Mouse (Mus musculus): ENCODE data around the gene Psat1.
A peak's percentile ranks its signal among the peaks of the same experiment; 100 is the strongest.

The Psat1 gene

DNA sequence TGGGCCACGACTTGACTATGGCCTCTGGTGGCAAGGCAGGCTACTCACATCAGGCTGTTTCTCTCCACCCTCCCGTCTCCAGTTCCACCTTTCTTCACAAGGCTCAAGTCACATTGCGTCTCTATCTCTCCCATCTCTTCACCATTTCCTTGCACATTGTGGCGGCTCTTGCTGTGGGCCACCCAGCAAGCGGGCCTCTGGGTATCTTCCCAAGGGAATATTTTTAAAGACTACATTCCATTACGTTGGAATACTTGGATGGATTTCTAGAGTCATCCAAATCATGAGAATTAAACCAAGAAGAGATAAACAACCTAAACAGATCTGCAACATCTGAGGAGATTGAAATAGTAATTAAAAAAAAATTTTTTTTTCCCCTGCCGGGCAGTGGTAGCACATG, at the start of gene Psat1:
TSS of gene Psat1 (minus strand) at position 101 of the 400 bp plus-strand sequence.
- DNase-seq, result no peak

DNA sequence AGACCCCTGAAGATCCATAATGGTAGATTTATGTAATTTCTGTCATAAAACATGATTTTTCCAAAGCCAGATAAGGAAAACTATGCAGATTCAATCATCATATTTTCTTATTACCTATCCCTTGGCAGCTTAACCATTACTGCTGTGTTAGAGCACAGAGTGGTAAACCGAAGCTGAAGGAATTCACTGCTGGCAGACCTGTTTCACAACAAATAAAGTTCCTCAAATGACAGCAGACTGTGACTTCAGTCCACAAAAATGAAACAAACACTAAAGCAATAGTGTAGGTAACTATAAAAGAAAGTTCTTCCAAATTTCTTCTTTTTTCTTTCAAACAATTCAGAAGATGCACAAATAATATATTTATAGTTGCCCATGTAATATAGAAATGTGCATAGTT, 43.0 kb upstream of the Psat1 start:
- DNase-seq, result no peak

- DNase-seq, result no peak
These were observed 38.1 kb upstream of the Psat1 start for GRCm38 (mm10) chr19:15985172-15985713.

DNA sequence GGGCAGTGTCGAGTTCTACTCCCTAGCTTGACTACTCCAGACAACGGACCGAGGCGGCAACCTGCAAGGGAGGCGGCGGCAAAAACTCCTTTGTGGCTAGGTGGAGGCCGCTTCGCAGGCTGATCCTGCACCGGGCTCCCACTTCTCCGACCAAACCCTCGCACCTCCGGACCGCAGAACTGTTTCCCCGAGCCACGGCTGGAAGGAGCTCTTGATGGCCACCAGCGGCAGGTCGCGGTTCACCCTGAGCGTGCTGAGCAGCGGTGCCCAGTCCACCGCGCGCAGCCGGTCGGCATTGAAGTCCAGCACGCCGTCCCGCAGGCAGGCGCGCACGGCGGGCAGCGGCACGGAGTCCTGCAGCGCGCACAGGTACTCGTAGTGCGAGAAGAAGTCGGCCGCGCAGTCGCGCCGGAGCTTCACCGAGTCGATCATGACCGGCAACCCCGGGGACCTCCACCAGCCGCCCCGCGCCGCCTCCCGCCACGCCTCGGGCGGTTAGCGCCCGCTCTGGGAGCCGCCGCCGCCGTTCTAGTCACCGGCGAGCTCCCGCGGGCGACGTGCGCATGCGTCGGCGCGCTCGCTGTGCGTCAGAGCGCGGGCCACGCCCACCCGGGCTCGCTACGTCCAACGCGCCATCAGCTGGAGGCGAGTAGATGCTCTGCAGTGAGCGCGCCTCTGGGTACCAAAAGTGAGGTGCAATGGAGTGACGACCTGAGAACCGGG, 37.5 kb upstream of the Psat1 start, which contains the start of gene Cep78:
TSS of gene Cep78 (minus strand) at position 541 of the 723 bp plus-strand sequence.
- DNase-seq, result peak; percentile 93

- no peak for DNase-seq
These were observed 36.7 kb upstream of the Psat1 start for GRCm38 (mm10) chr19:15983739-15984344.

- peak; percentile 32 for DNase-seq
These were observed 36.0 kb upstream of the Psat1 start for GRCm38 (mm10) chr19:15982926-15983738.

DNA sequence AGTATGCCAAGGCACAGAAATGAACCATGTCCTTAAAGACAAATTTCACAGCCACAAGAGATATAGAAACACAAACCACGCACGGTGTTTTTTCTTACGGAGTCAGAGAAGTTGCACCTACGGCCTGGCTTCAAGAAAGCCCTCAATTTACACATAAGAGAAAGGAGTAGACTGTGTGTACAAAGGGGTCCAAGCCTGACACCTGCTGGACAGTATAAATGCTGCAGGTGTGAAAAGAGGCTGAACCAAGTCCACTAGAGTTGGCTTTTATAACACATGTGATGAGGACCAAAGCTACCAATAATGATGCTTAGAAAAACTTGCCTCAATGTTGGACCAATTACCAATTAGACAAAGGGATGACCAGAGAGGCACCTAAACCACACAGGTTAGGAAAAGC, 34.7 kb upstream of the Psat1 start:
- DNase-seq, result peak; percentile 49

- no peak for DNase-seq
These were observed 26.2 kb upstream of the Psat1 start for GRCm38 (mm10) chr19:15973365-15973764.

- DNase-seq, result no peak
These were observed 17.9 kb upstream of the Psat1 start for GRCm38 (mm10) chr19:15965082-15965481.

GRCm38 (mm10) chr19:15964533-15964932, 17.4 kb upstream of the Psat1 start:
- no peak for DNase-seq

- no peak for DNase-seq
These were observed 16.0 kb upstream of the Psat1 start for GRCm38 (mm10) chr19:15963011-15963695.

- no peak for DNase-seq
These were observed 15.2 kb upstream of the Psat1 start for GRCm38 (mm10) chr19:15962313-15962712.

GRCm38 (mm10) chr19:15950225-15950624, 3.1 kb upstream of the Psat1 start:
- no peak for DNase-seq

- no peak for DNase-seq
These were observed 1.7 kb upstream of the Psat1 start for GRCm38 (mm10) chr19:15948867-15949266.

DNA sequence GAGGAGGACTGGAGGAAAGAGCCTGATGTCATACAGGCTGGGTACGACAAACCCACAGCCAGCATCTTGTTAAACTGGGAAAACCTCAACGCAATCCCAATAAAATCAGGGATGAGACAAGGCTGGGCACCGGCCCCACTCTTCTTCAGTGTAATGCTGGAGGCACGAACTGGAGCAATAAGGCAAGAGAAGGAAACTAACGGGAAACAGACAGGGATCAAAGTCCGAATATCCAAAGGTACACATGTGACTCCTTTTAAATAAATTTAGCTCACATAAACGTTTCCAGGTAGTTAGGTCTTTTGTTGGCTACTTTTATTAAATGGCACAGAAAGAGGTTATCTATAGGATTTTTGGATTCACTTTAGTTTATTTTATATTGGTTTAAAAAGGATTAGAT, 1.3 kb upstream of the Psat1 start:
- no peak for DNase-seq

DNA sequence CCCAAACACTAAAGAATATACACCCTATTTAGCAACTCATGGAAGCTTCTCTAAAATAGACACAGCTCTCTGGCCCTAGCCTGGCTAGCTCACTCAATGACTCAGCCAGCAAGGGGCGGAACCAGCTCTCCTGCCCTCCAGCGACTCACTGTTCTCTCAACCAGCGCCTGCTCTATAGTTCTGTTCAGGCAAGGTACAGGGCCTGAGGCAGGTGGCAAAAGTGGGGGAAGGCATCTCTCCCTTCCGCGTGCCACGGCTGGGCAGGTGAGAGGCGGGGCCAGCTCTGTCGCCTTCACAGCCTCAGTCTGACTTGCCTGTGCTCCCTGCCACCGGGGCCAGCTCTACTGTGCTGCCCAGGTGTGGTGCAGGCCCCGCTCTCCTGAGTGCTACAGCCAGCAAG, 474 bp downstream of the Psat1 start:
- no peak for DNase-seq

DNA sequence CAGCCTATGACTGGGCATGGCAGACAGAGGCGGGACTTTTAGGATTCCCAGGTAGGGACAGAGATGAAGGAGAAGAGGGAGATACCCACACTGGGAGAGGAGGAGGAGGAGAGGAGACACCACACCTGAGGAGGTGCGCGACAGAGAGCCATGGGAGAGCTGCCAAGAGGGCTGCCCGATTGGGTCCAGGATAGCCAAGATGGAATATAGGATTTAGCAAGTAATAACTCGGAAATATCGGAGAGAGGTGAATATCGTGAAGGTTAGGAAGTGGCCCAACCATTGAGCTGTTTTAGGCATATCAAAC, 4.1 kb downstream of the Psat1 start:
- no peak for DNase-seq

DNA sequence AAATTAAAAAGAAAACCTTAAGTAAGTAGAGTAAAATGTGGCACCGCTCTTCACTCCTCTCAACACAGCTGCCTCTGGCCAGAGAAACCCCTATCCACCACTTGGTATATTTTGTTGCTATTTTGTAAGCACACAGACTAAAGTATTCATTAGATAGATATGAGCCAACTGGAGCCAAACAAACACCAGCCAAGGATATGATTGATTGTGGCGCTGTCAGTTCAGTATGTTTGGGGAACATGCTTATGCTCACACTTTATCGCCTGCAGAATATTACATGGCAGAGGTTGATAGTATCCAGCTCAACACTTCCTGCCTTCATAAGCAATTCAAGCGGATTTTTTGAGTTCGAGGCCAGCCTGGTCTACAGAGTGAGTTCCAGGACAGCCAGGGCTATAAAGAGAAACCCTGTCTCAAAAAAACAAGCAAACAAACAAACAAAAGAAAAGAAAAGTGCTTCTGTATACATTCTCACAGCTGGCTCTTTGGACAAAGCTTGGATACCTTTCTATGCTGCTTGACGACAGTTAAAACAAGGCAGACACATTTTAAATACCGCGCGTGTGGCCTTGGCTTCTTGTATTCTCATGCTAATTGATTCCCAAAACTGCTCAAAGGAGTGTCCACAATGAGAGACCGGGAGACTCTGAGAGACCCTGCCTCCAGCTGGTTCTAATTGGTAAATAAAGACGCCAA, 4.6 kb downstream of the Psat1 start:
- DNase-seq, result no peak

DNA sequence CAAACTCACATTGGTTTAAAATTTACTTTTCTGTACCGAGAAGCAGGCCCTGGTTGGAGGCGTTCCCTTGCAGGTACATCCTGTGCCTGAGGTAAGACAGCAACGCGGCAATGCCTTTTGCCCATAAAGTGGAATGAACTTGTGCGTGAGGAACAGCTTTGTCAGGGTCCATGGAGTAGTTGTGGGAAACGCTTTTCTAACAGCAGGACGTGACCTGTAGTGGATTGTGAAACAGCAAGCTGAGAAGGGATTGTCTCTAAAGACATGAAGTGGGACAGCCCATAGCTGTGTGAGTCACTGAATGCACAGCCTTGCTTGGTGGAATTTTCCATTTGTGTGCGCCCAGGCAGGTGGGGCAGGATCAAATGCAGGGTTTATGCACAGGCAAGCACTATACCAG, 5.7 kb downstream of the Psat1 start:
- no peak for DNase-seq

GRCm38 (mm10) chr19:15925719-15926045, 21.5 kb downstream of the Psat1 start:
- peak; percentile 16 for DNase-seq

GRCm38 (mm10) chr19:15924866-15925718, 22.0 kb downstream of the Psat1 start:
- peak; percentile 60 for DNase-seq
